Comparison of ENCODE assay signal across 1 mouse cellular context in genomic region chr8:106075863-106076174, GRCm38 (mm10).
TF ChIP-seq lines count a peak whose summit lies in the region.

No protein-coding gene starts in this region.

TF ChIP-seq in CH12.LX, 34 proteins besides CTCF, POLR2A, EP300 and RAD21 (continued from another document):
- TF ChIP-seq MAFK (IDR thresholded peaks at IDR 0.05; ENCODE audit: insufficient replicate concordance, low read length) (no peak), SIN3A (IDR thresholded peaks at IDR 0.05; ENCODE audit: low read length) (no peak), MAZ (IDR thresholded peaks at IDR 0.05; ENCODE audit: low read depth, low read length) (no peak), JUN (IDR thresholded peaks at IDR 0.05; ENCODE audit: insufficient read depth, low read depth, low read length) (no peak), MAX (IDR thresholded peaks at IDR 0.05; ENCODE audit: low read length) (no peak), USF1 (IDR thresholded peaks at IDR 0.05; ENCODE audit: low read depth, low read length) (no peak)
